Mouse (Mus musculus) CD4-positive naive resting alpha-beta T cell, adult 57 days (primary cell): ENCODE results near the gene Zfp942. TPM values are rescaled to one million over a fixed set of nuclear protein-coding genes. Genes with fewer than 3 reads are reported as not detected.

Experiments used
- total RNA-seq: library from RNA; stranded (reverse); gene quantifications from one replicate; pipeline ENCODE4 v1.2.4, GENCODE M21; 2023

The Zfp942 gene
- total RNA-seq, result 23.8 TPM

GRCm38 (mm10) chr17:21962107-21962907, at the start of gene Zfp942, which contains the start of gene Zfp943:
Gene Zfp942 (minus strand): TSS chr17:21962464.
Gene Zfp943 (plus strand): TSS chr17:21962552.

GRCm38 (mm10) chr17:21909456-21910052, 52.7 kb downstream of the Zfp942 start, which contains the start of gene Zfp995:
Gene Zfp995 (minus strand): TSS chr17:21909926.

Other genes starting within 250 kb of the Zfp942 start
- 0.95 TPM for gene Zfp229, start 231.7 kb downstream of the Zfp942 start, total RNA-seq
- gene Zfp820, start 116.7 kb downstream of the Zfp942 start, total RNA-seq, result 0.56 TPM
- gene Zfp995, start 52.5 kb downstream of the Zfp942 start, total RNA-seq, result 7.4 TPM
- 17.8 TPM for gene Zfp943, start 88 bp upstream of the Zfp942 start, total RNA-seq
- gene Zfp947, start 203.7 kb upstream of the Zfp942 start, total RNA-seq, result 0.21 TPM